Mouse (Mus musculus) CD4-positive, CD25-positive, alpha-beta regulatory T cell, adult 2 months (primary cell): ENCODE results near the gene Elf1.
"Not testable (repeated sequence)": the region's sequence is repeated elsewhere in the genome, so short reads cannot be mapped to it uniquely, and the experiment has no call there.

Source experiments
- DNase-seq: peaks from one replicate; pipeline ENCODE4 v3.0.0-alpha.2; 2012; ENCODE audit warnings: low read depth, low spot score

Gene Elf1

GRCm38 (mm10) chr14:79521056-79521455, 40.1 kb downstream of the Elf1 start:
- DNase-seq = peak; percentile 42

GRCm38 (mm10) chr14:79521471-79522117, 40.6 kb downstream of the Elf1 start:
- peak; percentile 73 for DNase-seq

GRCm38 (mm10) chr14:79522387-79522786, 41.4 kb downstream of the Elf1 start:
- DNase-seq = no peak

GRCm38 (mm10) chr14:79526106-79526505, 45.1 kb downstream of the Elf1 start:
- peak; percentile 66 for DNase-seq

DNA sequence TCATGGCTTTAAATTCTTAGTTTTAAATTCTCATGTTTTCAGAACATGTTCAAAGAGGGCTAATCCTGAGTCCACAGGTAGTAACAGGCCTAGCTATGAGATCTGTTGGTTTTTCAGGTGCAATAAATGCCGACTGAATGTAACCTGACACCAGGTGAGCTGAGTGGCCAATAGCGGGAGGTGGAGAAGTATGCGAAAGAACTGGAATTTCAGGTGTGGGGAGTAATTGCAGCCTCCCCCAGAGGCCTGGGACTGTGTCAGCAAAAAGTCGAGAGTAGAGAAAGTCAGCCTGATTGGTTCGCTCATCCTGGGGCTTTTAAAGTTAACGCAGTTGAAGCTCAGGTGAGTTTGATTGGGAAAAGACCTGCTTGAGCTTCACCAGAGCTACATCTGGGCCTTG, 46.7 kb downstream of the Elf1 start:
- DNase-seq = no peak

DNA sequence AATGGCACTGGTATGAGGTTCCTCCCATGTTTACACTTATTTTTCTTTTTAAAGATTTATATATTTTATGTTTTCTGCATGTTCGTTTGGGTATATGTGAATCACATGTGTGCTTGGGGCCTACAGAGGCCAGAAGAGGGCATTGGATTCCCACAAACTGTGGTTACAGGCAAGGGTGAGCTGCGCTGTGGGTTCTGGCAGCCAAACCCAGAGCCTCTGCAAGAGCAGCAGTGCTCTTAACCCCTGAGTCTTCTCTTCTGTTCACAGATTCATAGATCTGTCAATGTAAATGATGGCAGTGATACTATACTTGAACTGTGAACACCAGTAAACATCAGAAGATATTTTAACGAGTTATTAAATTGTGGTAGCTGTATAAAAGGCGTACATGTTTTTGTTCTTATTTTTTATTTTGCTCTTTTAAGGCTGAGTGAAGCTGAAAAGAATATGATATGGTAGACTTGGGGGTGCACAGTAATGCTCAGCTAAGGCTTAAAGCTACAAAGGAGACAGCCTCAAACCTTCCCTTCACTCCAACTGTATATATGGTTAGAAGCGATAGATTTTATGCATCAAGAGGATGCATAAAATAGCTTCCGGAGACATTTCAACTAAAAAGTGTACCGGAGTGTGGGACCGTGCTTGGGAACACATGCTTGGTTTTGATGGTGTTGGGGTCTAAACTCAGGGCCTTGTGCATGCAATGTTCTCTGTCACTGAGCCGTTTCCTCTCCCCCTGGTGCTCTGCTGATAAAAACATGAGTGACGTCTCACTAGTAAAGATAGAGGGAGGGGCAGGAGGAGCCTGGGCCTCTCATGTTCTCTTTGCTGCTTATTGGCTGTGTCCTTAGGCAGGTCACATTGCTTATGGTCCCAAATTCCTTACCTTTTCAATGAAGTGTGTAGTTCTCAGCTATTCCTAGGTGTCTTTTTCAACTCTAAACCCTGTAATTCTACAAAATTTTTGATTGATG, 48.9 kb downstream of the Elf1 start:
- DNase-seq = peak; percentile 86

DNA sequence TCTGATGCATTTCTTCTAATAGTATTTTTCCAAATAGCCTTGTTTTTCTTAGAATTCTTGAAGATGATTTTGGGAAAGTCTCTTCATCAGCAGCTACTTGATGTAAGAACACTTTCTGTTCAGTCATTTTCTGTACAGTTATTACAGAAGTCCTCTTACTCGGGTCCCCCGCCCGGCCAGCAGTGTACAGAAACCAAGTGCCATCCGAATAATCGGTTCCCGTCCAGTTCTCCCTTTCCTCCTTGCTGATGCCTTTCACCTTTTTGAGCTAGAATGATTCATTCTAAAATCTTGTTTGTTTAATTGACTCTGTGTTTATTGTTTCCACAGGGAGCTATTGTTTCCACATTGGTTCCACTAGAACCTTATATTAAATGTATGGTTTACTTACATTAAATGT, 49.8 kb downstream of the Elf1 start:
- no peak for DNase-seq

DNA sequence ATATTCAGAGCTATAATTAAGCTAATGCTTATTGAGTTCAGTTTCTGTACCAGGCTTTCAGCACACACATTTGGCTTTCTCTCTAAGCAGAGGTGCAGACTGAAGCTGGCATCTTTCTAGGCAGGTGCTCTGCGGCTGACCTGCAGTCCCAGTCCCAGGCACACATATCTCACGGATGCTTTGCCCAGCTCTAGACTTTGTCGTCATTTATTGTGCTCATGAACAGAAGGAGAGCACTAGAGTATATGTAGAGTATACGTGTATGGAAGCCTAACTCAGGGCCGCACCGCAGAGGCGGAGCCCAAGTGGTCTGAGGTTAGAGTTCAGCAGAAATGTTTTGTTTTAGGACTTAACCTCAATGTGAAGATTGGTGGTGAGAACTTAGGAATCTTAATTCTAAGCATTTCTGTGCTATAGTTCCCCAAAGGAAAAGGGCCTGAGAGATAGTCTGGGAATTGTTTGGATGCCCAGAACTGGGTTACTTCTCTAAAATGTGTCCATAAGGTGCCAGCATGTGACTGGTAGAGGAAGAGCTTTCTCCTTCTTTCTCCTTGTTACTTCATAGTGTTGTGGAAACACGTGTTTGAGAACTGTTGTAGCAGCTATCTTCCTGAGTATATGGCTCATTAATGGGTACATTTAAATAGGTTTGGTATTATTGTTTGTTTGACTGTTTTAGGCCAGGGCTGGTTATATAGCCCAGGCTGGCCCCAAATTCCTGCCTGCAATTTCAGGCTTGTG, 51.2 kb downstream of the Elf1 start:
- peak; percentile 60 for DNase-seq

GRCm38 (mm10) chr14:79533350-79533749, 52.4 kb downstream of the Elf1 start:
- DNase-seq = peak; percentile 60

- no peak for DNase-seq
Observed at GRCm38 (mm10) chr14:79534206-79534605, 53.2 kb downstream of the Elf1 start.

DNA sequence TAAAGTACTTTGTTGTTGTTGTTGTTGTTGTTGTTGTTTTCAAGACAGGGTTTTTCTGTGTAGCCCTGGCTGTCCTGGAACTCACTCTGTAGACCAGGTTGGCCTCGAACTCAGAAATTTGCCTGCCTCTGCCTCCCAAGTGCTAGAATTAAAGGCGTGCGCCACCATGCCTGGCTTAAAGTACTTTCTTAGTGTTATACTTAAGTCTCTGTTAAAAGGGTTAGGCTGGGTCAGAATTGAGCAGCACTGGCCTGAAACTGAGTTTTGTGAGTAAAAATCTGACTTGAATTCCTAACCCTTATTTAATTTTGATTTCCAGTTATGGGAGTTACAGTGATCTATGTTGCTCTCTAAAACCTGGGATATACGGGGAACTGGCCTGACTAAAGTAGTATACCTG, 53.7 kb downstream of the Elf1 start:
- not testable (repeated sequence) for DNase-seq

DNA sequence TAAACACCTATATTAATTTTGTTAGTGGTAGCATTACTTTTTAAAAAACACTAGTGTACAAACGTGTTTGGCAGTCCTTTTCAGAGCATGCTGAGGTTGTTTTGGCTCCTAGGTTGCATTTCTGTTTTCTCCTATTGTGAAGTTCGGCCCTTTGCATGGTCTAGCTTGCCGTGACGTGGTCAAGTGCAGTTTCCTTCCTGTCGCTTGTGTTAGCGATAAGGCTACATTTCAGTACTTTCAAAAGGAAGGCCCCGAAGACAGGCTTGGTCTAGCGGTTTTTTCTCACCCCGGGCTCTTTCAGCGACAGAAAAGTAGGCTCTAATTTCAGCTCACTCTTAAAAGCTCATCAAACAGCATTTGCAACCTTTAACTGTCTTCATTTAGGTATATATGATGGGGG, 54.3 kb downstream of the Elf1 start:
- DNase-seq = peak; percentile 73

- no peak for DNase-seq
Observed at GRCm38 (mm10) chr14:79536011-79536410, 55.0 kb downstream of the Elf1 start.

DNA sequence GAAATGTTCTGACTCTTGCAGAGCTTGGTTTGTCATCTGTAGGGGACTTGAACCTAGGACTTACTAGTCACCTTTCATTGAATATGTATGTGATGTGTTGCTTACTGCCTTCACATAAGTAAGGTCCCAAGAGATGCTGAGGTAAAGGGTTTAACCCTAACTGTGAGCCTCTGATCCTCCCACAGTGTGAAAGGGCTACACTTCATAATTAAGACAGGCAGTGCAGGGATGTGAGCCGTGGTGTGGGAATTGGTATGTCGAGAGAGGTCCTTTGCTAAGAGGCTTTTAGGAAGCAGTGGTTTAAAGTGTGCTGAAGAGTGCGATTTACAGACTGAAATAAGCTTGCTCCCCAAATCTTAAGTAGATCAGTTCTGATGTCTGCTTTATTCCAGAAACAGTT, 55.8 kb downstream of the Elf1 start:
- DNase-seq = no peak

DNA sequence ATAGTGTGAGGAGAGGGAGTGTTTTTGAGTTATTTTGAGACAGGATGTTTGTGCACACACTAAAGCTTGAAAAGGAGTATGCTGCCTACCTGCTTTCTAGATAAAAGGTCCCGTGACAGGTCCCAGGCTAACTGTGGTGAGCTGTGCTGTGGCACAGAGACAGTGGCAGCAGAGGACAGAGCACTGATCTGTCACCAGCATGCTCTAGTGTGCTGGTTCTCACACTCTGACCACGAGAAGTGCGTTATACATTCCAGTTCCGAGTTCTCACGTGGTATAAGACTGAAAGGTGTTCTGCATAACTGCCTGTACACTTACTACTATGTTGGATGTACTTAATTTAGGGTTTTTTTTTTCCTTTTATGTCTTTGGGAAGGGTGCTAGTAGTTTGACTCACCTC, 56.5 kb downstream of the Elf1 start:
- DNase-seq = peak; percentile 88

DNA sequence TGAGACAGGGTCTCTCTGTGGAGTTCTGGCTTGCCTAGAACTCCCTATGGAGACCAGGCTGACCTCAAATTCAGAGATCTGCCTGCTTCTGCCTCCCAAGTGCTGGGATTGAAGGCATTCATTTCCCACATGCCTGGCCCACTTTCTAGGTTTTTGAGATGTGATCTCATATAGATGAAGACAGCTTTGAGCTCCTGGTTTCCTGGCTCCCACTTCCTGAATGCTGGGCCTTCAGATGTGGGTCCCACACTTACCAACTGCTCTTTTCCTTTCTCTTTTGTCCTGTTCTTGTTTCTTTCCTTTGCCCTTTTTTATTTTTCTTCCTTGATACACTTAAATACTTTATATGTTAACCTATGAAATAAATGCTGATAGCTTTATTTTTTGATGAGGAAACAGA, 56.9 kb downstream of the Elf1 start:
- no peak for DNase-seq

DNA sequence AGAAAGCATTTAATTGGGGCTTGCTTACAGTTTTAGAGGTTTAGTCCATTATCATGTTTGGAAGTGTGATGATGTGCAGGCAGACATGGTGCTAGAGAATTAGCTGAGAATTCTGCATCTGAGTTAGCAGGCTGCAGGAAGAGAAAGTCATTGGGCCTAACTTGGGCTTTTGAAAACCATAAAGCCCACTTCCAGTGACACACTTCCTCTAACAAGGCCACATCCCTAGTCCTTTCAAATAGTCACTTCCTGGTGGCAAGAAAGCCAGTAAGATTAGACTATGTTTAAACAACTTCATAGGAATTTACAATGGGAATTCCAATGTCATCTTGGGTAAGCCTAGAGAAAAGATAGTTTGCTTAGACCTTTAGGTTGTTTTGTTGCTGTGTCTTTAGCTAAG, 60.6 kb downstream of the Elf1 start:
- no peak for DNase-seq

GRCm38 (mm10) chr14:79549343-79549742, 68.3 kb downstream of the Elf1 start:
- DNase-seq = no peak

- DNase-seq = no peak
Observed at GRCm38 (mm10) chr14:79551929-79552328, 70.9 kb downstream of the Elf1 start.

GRCm38 (mm10) chr14:79552854-79553253, 71.9 kb downstream of the Elf1 start:
- DNase-seq = peak; percentile 50

DNA sequence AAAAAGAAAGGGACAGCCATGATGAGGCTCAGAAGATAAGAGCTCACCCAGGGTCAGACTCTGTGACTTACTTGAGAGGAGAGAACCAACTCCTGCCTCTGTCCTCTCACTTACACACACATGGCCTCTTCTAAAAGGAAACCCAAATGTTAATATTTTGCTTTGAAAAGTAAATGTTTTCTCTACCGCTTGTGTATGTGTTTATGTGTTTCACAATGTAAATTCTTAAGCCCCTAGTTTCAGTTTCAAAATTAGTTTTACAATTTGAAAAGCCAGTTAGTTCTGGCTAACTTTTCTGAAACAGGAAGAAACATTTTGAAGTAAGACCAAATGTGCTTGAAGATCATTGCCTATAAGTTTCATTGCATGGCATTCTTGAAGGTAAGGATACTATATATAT, 76.8 kb downstream of the Elf1 start:
- no peak for DNase-seq

DNA sequence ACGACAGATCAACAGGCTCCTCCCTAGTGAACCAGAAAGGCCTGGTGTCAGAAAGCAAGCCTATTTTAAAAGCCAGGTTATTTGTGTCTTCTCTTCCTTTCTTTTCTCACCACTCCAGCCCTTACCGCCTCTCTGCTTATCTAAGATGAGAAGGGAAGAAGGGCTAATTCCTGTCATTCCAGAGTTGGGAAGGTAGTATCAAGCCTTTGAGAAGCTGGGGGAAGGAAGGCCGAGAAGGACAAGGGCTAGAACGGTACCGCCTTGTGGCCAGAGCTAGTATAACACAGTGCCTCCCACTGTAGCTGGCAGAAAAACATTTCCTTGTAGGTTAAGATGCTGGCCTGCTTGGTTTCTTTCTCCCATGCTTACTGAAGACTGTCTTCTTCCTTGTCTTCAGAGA, 81.8 kb downstream of the Elf1 start:
- DNase-seq = peak; percentile 82
